Mouse (Mus musculus): Measurements from ENCODE around the gene Cyp26a1. TPM values are rescaled to one million over a fixed set of nuclear protein-coding genes. Genes with fewer than 3 reads are reported as not detected.

The Cyp26a1 gene
- polyA plus RNA-seq (2012; rRNA removed): not detected in 2 replicates

DNA sequence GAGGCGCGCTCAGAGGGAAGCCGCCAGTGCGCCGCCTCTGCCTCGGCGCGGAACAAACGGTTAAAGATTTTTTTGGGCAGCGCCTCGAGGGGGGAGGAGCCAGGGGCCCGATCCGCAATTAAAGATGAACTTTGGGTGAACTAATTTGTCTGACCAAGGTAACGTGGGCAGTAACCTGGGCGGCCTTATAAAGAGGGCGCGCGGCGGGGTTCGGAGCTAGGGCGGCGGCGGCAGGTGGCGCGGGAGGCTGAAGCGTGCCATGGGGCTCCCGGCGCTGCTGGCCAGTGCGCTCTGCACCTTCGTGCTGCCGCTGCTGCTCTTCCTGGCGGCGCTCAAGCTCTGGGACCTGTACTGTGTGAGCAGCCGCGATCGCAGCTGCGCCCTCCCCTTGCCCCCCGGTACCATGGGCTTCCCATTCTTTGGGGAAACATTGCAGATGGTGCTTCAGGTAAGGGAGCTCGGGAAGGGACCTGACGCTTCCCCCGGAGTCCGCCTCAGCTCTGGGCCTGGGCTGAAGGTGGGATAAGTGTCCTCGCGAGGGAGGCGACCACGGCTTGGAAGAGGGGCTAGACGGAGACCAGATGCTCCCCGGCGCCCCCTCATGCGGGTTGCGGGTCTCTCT, at the start of gene Cyp26a1:
Cyp26a1 (plus strand) TSS at position 148 of the 622 bp plus-strand sequence.
- WGBS: under 1% methylated on average over 51 of the region's 51 CpGs
- no peak for DNase-seq
- Histone ChIP-seq H3K4me3 (replicated peaks; ENCODE audit: insufficient read depth, low read depth, low read length) (no peak within 1 kb of the TSS), H3K27ac (ENCODE audit: insufficient read depth, low read length) (no peak within 1 kb of the TSS), H3K27me3 (ENCODE audit: control insufficient read depth, insufficient read depth, low read length) (peaks cover 4% of the 10 kb centered on the region; the same call in 1 of the 2 replicates), H3K4me1 (ENCODE audit: control insufficient read depth, insufficient read depth, low read length) (no peaks in the 10 kb centered on the region; the same call in 1 of the 2 replicates)
- TF ChIP-seq POLR2A (IDR thresholded peaks at IDR 0.05; ENCODE audit: borderline replicate concordance, insufficient read depth, low read length): no peak
- TF ChIP-seq CTCF (IDR thresholded peaks at IDR 0.05; ENCODE audit: borderline replicate concordance, insufficient read depth, low read depth, low read length): no peak

DNA sequence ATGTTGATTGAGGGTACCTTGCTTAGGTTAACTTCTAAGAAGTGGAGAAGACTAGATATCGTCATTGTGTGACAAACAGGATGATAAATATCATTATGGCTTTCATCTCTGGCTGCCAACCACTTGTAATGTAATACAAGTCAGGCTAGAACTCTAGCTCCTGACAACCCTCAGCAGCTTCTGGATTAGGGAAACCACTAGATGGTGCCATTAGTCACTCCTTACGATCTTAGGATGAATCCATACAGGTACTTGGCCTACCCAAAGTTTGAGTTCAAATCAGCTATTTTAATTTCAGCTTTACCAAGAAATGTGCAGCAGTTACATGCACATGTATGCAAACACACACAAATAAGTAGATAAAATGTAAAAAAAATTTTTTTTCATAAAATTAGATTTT, 49.6 kb upstream of the Cyp26a1 start:
- Histone ChIP-seq H3K4me1 (ENCODE audit: control insufficient read depth, insufficient read depth, low read length) (no peaks in the 10 kb centered on the region), H3K4me3 (replicated peaks; ENCODE audit: insufficient read depth, low read depth, low read length) (no peak overlapping the region), H3K27me3 (ENCODE audit: control insufficient read depth, insufficient read depth, low read length) (no peaks in the 10 kb centered on the region), H3K27ac (ENCODE audit: insufficient read depth, low read length) (no peak overlapping the region)
- TF ChIP-seq POLR2A (IDR thresholded peaks at IDR 0.05; ENCODE audit: borderline replicate concordance, insufficient read depth, low read length) (no peak), CTCF (IDR thresholded peaks at IDR 0.05; ENCODE audit: borderline replicate concordance, insufficient read depth, low read depth, low read length) (no peak)
- no peak for DNase-seq
- 48% methylated on average over 2 of the region's 2 CpGs for WGBS

DNA sequence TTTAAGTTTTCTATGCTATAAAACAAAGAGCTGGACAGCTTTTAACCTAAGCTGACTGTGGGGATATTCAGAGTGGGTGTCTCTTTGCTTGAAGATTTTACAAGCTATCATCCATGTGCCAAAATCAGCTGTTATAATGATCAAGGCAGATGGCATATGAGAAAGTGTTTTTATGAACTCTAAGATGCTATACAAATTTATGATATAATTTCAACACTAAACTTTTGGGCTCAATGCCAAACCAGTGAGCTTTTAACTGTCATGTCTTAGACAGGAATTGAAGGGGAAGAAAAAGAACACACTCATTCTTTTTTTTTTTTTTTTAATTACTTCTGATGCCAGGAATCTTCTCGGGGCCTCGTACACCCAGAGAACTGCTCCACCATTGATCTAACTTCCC, 47.1 kb upstream of the Cyp26a1 start:
- DNase-seq: no peak
- Histone ChIP-seq H3K4me3 (replicated peaks; ENCODE audit: insufficient read depth, low read depth, low read length) (no peak overlapping the region), H3K27ac (ENCODE audit: insufficient read depth, low read length) (no peak overlapping the region), H3K27me3 (ENCODE audit: control insufficient read depth, insufficient read depth, low read length) (no peaks in the 10 kb centered on the region), H3K4me1 (ENCODE audit: control insufficient read depth, insufficient read depth, low read length) (no peaks in the 10 kb centered on the region)
- 37% methylated on average over 2 of the region's 2 CpGs for WGBS
- TF ChIP-seq CTCF (IDR thresholded peaks at IDR 0.05; ENCODE audit: borderline replicate concordance, insufficient read depth, low read depth, low read length): no peak
- no peak for TF ChIP-seq POLR2A (IDR thresholded peaks at IDR 0.05; ENCODE audit: borderline replicate concordance, insufficient read depth, low read length)

DNA sequence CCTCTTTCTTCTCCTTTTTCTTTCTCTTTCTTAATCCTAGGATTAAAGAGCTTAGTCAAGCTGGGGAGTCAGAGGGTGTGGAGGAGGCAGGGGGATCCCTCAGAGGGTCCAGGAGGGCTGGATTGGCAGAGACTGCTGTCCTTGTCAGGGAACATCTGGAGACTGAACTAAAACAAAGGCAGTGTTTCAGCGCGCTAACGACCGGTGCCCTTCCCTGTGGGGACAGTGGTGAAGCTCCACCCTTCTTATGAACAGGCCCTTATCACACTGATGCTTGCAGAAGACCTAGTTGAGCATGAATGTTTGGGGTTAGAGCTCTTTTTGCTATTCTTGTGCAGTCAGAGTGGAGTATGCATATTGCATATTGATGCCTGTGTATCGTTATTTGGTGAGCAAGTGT, 43.6 kb upstream of the Cyp26a1 start:
- Histone ChIP-seq H3K4me1 (ENCODE audit: control insufficient read depth, insufficient read depth, low read length) (no peaks in the 10 kb centered on the region), H3K27me3 (ENCODE audit: control insufficient read depth, insufficient read depth, low read length) (no peaks in the 10 kb centered on the region), H3K27ac (ENCODE audit: insufficient read depth, low read length) (no peak overlapping the region), H3K4me3 (replicated peaks; ENCODE audit: insufficient read depth, low read depth, low read length) (no peak overlapping the region)
- DNase-seq: no peak
- 42% methylated on average over 5 of the region's 5 CpGs for WGBS
- TF ChIP-seq POLR2A (IDR thresholded peaks at IDR 0.05; ENCODE audit: borderline replicate concordance, insufficient read depth, low read length) (no peak), CTCF (IDR thresholded peaks at IDR 0.05; ENCODE audit: borderline replicate concordance, insufficient read depth, low read depth, low read length) (no peak)

DNA sequence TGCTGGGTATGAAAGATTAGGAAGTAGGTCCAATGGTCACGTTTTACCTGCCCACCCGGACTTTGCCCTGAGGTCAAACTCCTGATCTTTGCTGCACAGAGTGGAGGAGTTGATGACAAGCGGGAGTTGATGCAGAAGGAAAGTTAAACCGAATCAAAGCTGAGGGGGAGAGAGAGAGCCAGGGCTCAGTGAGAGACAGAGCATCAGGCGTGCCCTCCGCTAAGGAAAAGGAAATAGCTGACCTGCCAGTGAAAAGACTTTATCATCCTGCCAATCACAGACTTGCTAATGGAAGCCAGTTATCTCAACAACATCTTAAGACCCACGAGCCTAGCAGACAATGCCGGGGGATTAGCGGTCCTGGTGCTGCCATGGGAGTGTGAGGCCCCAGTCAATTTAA, 41.2 kb upstream of the Cyp26a1 start:
- TF ChIP-seq CTCF (IDR thresholded peaks at IDR 0.05; ENCODE audit: borderline replicate concordance, insufficient read depth, low read depth, low read length) (no peak), POLR2A (IDR thresholded peaks at IDR 0.05; ENCODE audit: borderline replicate concordance, insufficient read depth, low read length) (no peak)
- no peaks in the 10 kb centered on the region for H3K4me1 ChIP-seq (ENCODE audit: control insufficient read depth, insufficient read depth, low read length)
- no peak overlapping the region for H3K27ac ChIP-seq (ENCODE audit: insufficient read depth, low read length)
- WGBS: 46% methylated on average over 9 of the region's 9 CpGs
- H3K4me3 ChIP-seq (replicated peaks; ENCODE audit: insufficient read depth, low read depth, low read length): no peak overlapping the region
- no peaks in the 10 kb centered on the region for H3K27me3 ChIP-seq (ENCODE audit: control insufficient read depth, insufficient read depth, low read length)
- no peak for DNase-seq

DNA sequence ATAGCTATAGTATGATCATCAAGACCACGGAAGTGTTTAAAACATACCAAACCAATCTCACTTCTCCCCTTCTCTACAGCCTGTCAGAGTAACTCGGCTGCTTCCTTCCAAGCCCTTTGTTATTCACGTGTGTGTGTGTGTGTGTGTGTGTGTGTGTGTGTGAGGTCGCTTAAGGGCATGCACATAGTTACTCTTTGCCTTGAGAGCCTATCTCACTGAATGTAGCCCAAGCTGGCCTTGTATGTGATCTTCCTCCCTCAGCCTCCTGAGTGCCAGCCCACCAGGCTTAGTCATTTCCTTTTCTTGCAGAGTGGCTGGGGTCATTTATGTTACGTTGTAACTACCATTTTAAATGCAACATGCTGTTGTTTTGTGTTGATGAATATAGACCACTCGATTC, 32.3 kb upstream of the Cyp26a1 start:
- no peaks in the 10 kb centered on the region for H3K4me1 ChIP-seq (ENCODE audit: control insufficient read depth, insufficient read depth, low read length)
- no peak for DNase-seq
- WGBS: 78% methylated on average over 6 of the region's 6 CpGs
- no peak overlapping the region for H3K27ac ChIP-seq (ENCODE audit: insufficient read depth, low read length)
- H3K27me3 ChIP-seq (ENCODE audit: control insufficient read depth, insufficient read depth, low read length): no peaks in the 10 kb centered on the region
- H3K4me3 ChIP-seq (replicated peaks; ENCODE audit: insufficient read depth, low read depth, low read length): no peak overlapping the region
- no peak for TF ChIP-seq POLR2A (IDR thresholded peaks at IDR 0.05; ENCODE audit: borderline replicate concordance, insufficient read depth, low read length)
- TF ChIP-seq CTCF (IDR thresholded peaks at IDR 0.05; ENCODE audit: borderline replicate concordance, insufficient read depth, low read depth, low read length): no peak

DNA sequence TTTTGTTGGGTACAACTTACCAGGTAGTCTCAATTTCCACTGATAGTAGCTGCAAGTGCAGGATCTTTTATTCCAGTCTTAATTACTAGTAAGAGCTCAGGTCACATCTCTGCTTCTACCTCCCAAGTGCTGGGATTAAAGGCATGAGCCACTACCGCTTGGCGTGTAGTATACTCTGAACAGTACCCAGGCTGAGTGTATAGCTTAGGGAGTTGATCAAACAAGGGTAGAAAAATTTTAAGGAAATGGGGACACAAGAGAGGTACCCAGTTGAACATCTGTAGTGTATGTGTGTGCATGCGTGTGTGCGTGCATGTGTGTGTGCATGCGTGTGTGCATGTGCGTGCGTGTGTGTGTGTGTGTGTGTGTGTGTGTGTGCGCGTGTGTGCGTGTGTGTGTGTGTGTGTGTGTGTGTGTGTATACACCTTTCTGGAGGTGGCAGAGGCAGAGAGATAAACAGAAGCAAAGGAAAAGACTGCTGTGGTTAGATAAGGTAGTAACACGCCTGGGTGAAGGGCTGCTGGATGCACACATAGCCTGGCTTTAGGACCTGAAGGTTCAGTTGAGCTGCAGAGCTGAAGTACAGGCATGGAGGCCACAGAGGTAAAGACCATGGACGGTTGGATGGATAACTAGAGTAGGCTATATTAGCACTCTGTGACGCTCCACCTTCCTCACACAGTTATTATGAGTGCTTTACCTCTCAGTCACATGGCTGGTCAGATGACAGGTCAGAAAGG, 29.6 kb upstream of the Cyp26a1 start:
- H3K27me3 ChIP-seq (ENCODE audit: control insufficient read depth, insufficient read depth, low read length): no peaks in the 10 kb centered on the region
- TF ChIP-seq POLR2A (IDR thresholded peaks at IDR 0.05; ENCODE audit: borderline replicate concordance, insufficient read depth, low read length) (no peak), CTCF (IDR thresholded peaks at IDR 0.05; ENCODE audit: borderline replicate concordance, insufficient read depth, low read depth, low read length) (no peak)
- 83% methylated on average over 13 of the region's 13 CpGs for WGBS
- H3K4me3 ChIP-seq (replicated peaks; ENCODE audit: insufficient read depth, low read depth, low read length): no peak overlapping the region
- H3K4me1 ChIP-seq (ENCODE audit: control insufficient read depth, insufficient read depth, low read length): no peaks in the 10 kb centered on the region
- DNase-seq: no peak
- no peak overlapping the region for H3K27ac ChIP-seq (ENCODE audit: insufficient read depth, low read length)

DNA sequence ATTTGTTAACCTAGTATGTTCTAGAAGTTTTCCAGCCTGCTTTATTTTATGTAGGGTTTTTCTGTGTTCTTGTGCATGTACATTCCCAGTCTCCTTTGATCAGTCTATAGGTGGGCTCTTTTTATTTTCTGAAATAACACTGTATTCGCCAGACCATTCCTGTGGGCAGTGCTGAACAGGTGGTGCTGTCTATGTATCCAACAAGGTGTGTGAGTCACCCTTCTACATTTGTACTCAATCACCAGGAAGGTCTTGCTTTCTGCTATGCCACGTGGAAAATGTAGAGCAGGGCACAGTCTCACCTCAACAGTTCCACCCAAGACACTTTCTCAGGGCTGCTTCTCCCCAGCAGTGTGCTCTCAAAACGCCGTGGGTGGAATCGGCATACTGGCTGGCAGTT, 28.9 kb upstream of the Cyp26a1 start:
- Histone ChIP-seq H3K27me3 (ENCODE audit: control insufficient read depth, insufficient read depth, low read length) (no peaks in the 10 kb centered on the region), H3K27ac (ENCODE audit: insufficient read depth, low read length) (no peak overlapping the region), H3K4me1 (ENCODE audit: control insufficient read depth, insufficient read depth, low read length) (no peaks in the 10 kb centered on the region), H3K4me3 (replicated peaks; ENCODE audit: insufficient read depth, low read depth, low read length) (no peak overlapping the region)
- no peak for DNase-seq
- no peak for TF ChIP-seq CTCF (IDR thresholded peaks at IDR 0.05; ENCODE audit: borderline replicate concordance, insufficient read depth, low read depth, low read length)
- no peak for TF ChIP-seq POLR2A (IDR thresholded peaks at IDR 0.05; ENCODE audit: borderline replicate concordance, insufficient read depth, low read length)
- 76% methylated on average over 5 of the region's 5 CpGs for WGBS

All from cerebellum, adult 2 months (tissue).